Mouse (Mus musculus) right cerebral cortex, postnatal 10 days (tissue): ENCODE results near the gene Tulp4.
A peak's percentile ranks its signal among the peaks of the same experiment; 100 is the strongest.
"Not testable (repeated sequence)": the region's sequence is repeated elsewhere in the genome, so short reads cannot be mapped to it uniquely, and the experiment has no call there.

ENCODE experiments used
- DNase-seq, 2 experiments: peaks; one replicate each; pipeline ENCODE4 v3.0.0; 2021; ENCODE audit warnings: low spot score in 2 of 2

The Tulp4 gene

DNA sequence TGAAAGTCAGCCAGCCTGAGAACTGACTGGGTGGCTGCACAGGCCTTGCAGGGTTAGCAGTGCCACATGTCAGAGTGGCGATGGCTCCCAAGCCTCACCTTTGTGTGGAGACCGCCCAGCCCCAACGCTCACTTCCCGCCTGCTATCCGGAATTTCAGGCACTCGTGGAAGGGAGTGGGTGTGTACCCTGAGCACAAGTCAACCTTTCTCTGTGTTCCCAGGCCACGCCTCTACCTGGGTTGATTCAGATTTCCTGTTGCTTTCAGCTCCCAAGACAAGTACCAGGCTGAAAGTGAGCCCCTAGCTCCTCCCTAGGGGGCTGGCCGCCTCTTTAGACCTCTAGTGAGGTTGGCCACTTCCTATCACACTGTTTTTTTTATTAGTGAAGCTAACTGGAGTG is 173.0 kb downstream of the Tulp4 start:
- not testable (repeated sequence) for DNase-seq

DNA sequence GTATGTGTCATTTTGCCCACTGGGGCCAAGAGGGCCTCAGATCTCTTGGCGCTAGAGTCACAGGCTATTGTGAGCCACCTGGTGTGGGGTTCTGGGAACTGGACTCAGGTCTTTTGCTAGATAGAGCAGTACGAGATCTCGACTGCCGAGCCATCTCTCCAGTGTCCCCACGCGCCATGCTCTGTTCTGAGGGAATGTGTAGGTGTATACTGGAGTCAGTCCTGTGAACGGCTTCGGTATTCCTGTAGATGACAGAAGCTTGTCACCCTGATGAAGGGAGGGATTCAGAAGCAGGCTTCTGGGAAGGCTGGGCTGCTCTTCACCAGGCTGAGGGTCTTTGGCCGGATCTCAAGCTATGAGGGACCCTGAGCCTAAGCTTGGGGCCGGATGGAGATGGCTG is 173.5 kb downstream of the Tulp4 start:
- DNase-seq, result not testable (repeated sequence)

DNA sequence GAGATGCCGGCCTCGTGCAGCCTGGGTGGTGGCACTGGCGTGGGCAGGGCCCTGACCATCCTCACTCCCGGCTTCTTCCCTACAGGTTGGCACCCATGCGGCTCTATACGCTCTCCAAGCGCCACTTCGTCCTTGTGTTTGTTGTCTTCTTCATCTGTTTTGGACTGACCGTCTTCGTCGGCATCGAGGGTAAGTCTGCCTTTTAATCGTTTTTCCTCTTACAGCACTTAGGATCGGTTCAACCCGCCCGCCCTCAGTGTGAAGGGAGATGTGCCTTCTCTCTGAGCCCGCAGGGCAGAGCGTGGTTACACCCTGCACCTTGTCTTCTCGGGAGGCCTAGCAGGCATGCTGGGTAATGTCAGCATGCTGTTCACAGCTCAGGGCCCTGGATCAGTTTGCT is 174.3 kb downstream of the Tulp4 start:
- DNase-seq, result peak in 1 of 2 experiments; percentile 36

DNA sequence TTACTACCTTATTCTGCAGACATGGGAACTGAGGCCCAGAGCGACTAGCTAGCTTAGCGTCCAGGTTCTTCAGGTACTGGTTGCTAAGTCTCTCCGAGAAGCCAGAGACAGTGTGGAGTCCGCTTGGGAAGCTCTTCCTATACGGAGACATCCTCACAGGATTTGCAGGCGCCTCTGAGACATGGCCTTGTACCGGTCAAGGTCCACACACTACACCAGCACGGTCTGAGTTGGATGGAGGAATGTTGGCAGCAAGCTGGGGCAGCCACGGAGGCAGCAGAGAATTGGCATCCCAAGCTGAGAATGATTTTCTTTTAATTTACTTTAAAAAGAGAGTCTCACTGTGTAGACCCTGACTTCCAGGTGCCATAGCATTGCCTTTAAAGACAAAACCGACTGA is 176.9 kb downstream of the Tulp4 start:
- DNase-seq, result not testable (repeated sequence)

DNA sequence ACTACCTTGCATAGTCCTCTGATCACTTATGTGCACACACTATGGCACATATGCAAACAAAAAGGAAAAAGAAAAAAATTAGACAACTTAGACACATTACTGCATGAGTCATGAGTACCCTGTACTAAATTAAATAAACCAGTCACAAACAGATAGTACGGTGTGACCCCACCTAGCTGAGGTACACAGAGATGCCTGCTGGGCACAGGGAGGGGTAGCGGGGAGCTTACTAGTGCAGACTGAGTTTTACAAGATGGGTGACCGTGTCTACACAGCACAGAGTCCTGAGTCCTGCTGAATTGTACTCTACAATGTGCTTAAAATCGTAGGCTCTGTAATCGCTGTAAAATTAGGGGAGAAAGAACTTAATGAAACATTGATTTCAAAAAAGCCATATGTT is 179.9 kb downstream of the Tulp4 start:
- DNase-seq, result not testable (repeated sequence)

DNA sequence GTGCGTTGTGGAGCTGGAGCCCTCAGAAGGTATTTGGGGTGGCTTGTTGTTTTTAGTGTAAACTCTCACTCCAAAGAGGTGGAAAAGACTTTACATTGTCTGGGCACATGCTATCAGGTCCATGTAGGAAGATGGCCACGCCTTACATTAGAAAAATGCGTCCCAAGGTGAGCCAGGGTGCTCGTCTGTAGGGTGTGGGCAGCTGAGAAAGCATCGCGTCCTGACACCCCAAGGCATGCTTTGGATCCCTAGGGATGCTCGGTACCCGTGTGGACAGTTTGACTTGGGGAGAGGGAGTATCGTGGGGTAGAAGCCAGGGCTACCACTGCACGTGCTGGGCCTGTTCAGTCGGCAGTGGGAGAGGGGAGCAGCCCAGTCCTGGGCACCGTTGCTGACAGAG is 182.8 kb downstream of the Tulp4 start:
- DNase-seq, result not testable (repeated sequence)

DNA sequence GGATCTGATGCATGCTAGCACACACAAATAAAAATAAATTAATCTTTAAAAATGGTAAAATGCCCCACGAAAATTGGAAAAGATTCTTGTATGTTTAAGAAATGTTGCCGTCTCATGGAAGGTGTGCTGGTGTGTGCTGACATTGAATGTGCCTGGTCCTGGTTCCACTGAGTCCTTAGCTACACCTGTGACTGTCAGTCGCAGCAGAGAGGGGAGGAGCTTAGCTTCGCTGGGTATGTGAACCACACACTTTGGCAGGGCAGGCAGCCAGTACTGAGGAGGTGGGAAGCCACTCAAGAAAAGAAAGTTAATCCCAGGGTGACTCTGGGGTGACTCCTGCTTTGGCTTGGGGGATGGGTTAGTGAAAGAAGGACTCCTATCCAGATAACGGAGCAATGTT is 187.6 kb downstream of the Tulp4 start:
- DNase-seq, result not testable (repeated sequence)

DNA sequence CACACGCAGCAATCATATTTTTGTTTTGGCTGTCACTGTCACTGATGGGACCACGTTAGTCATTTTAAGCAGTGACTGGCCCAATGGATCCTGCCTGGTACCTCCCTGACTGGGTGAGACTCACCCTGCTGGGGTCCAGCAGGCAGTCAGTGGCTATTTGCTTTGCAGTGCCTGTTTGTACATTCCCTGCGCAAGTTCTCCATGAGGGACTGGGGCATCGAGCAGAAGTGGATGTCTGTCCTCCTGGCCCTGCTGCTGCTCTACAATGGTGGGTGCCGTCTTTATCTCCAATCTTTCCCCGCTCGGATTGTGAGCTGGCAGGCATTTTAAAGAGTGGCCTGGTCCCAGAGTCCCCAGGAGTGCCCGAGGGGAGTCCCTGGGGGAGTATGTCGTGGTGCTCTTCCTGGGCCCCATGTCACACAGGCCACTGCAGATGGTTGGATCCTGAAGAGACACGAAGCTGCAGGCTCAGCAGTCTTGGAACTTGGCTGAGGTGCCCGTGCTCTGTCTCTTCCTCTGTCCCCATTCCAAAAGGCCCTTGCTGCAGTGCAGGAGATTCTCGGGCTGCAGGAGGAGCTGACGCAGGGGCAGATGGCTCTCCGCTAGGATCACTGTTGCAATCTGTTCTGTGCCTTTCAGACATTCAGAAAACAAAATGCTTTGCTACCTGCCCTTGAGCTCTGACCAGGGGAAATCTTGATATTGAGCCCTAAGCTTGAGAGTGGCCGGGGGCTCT is 191.0 kb downstream of the Tulp4 start:
- not testable (repeated sequence) for DNase-seq

DNA sequence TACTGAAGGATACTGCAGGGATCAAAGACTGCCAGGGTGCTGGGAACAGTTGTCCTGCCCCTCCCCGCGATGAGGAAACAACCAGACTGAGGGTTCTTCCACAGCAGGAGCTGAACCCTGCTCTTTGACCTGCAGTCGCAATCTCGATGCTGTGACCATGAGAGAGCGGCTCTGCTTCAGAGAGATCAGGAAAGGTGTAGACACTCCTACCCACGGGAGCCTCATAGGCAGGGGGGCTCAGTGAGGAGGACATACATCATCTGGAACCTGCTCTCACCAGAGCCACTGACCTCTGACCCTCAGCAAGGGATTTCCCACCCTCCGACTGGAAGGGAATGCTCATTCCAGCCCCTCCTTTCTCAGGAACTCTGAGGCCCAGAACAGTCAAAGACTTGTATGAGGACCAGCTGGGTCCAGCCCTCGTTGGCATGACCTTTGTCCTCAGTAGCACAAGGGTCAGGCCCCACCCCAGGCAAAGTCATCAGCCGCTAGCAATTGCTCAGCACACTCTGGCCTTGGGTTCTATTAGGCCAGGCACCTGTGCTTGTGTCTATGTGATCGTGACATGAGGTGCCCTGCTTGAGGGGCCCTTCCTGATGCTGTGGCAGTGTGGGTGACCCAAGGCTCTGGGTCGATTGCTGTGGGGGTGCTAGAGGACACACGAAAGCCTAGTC is 194.1 kb downstream of the Tulp4 start:
- DNase-seq, result not testable (repeated sequence)
